8 mouse cellular contexts compared by ENCODE assay signal in genomic region chrX:20848256-20848984, GRCm38 (mm10). TPM values are rescaled to one million over a fixed set of nuclear protein-coding genes. Genes with fewer than 3 reads are reported as not detected.
DNase-seq lines count a peak whose midpoint lies in the region; ATAC-seq and TF ChIP-seq lines count a peak whose summit lies in the region.

No protein-coding gene starts in this region.

- 0 out of 2 replicates have a peak, but pooled peaks cover 8% of the 10 kb centered on the region for H3K4me1 ChIP-seq in hindbrain, embryonic 10.5 days (replicated peaks)
- H3K4me1 ChIP-seq in lung, postnatal 0 days (ENCODE audit: insufficient read depth, low read depth, low read length), result no peaks in the 10 kb centered on the region

- 16% methylated on average over 42 of the region's 42 CpGs for WGBS in hindbrain, embryonic 10.5 days
- WGBS in lung, postnatal 0 days, result 13% methylated on average over 40 of the region's 42 CpGs

- peak overlapping the region; percentile 60 for H3K4me2 ChIP-seq in lung, postnatal 0 days (replicated peaks; ENCODE audit: low read depth, low read length)

- H3K27ac ChIP-seq in hindbrain, embryonic 10.5 days, result peak overlapping the region; percentile 88
- peak overlapping the region; percentile 47; the same call in 1 of the 2 replicates for H3K27ac ChIP-seq in lung, postnatal 0 days (ENCODE audit: low read length)

- peaks cover 33% of the 10 kb centered on the region for H3K36me3 ChIP-seq in hindbrain, embryonic 10.5 days
- H3K36me3 ChIP-seq in lung, postnatal 0 days (ENCODE audit: insufficient read depth, low read length), result peaks cover 4% of the 10 kb centered on the region; the same call in 1 of the 2 replicates

- peak overlapping the region; percentile 69 for H3K4me3 ChIP-seq in hindbrain, embryonic 10.5 days
- peak overlapping the region; percentile 53 for H3K4me3 ChIP-seq in lung, postnatal 0 days (ENCODE audit: low read depth, low read length)

- TF ChIP-seq CTCF in lung, postnatal 0 days (IDR thresholded peaks at IDR 0.05), result no peak

- no peak for TF ChIP-seq EP300 in lung, postnatal 0 days (IDR thresholded peaks at IDR 0.05)

- peak; percentile 98 for ATAC-seq in frontal cortex, adult (ENCODE audit: low TSS enrichment)
- peak; percentile 99 for ATAC-seq in lung, postnatal 0 days

- H3K9me3 ChIP-seq in hindbrain, embryonic 10.5 days, result peaks cover 3% of the 10 kb centered on the region; the same call in 1 of the 2 replicates
- H3K9me3 ChIP-seq in lung, postnatal 0 days (ENCODE audit: low read length), result no peaks in the 10 kb centered on the region

- peak overlapping the region; percentile 41 for H3K9ac ChIP-seq in lung, postnatal 0 days (replicated peaks; ENCODE audit: low read depth)

- H3K27me3 ChIP-seq in hindbrain, embryonic 10.5 days (ENCODE audit: insufficient read depth, poor library complexity, severe bottlenecking), result no peaks in the 10 kb centered on the region
- no peaks in the 10 kb centered on the region for H3K27me3 ChIP-seq in lung, postnatal 0 days (replicated peaks; ENCODE audit: insufficient read depth, low read length)

- peak; percentile 96 for DNase-seq in MN1 (ENCODE audit: low spot score)
- peak; percentile 96 for DNase-seq in cerebellum, adult 9-10 months
- DNase-seq in hindbrain, embryonic 10.5 days (ENCODE audit: low spot score), result peak; percentile 87
- DNase-seq in layer of hippocampus, adult 9-11 months, result peak; percentile 96
- DNase-seq in lung, postnatal 0 days (ENCODE audit: low spot score), result peak; percentile 95
- peak; percentile 79 for DNase-seq in ovary, postnatal 14 days (ENCODE audit: low spot score)
- DNase-seq in thymus, postnatal 14 days, result peak; percentile 89

RNA-seq across cellular contexts. Expression of gene Timp1, which starts 21.5 kb away (rescaled TPM):
- 10.3 and 10.6 TPM in 2 replicates for polyA plus RNA-seq in hindbrain, embryonic 10.5 days (2016; fragmentation: Nextera tagmentation; extraction: Ambion mirVana)
- 20.2 and 26.5 TPM in 2 replicates for polyA plus RNA-seq in lung, postnatal 0 days (2015; fragmentation: Nextera tagmentation; extraction: Ambion mirVana)

RNA-seq across cellular contexts. Expression of gene Araf, which starts 50.8 kb away (rescaled TPM):
- polyA plus RNA-seq in hindbrain, embryonic 10.5 days (2016; fragmentation: Nextera tagmentation; extraction: Ambion mirVana), result 103 and 115 TPM in 2 replicates
- 73.8 and 74.4 TPM in 2 replicates for polyA plus RNA-seq in lung, postnatal 0 days (2015; fragmentation: Nextera tagmentation; extraction: Ambion mirVana)

Comparison
In these comparisons a context has a peak if more than half of its experiments do, and no peak if none do; other contexts are left out.
1. Peak in every context shown above with its lines: DNase-seq, ATAC-seq, H3K4me3 ChIP-seq and H3K27ac ChIP-seq.